Mouse (Mus musculus) kidney, adult 2 months (tissue): ENCODE results near the gene Rspo1.

Experiments
- CTCF ChIP-seq: fragments of 200-500 bp; conservative IDR thresholded peaks from 2 replicates; pipeline ENCODE4 v1.5.1; 2011; ENCODE audit warnings: low read depth, mild to moderate bottlenecking, control low read depth, low read length, moderate library complexity, mixed read lengths; ENCODE audit not compliant: insufficient read depth, insufficient read length
- POLR2A ChIP-seq: fragments of 200-500 bp; IDR thresholded peaks from one replicate; pipeline ENCODE4 v1.6.1; 2011; ENCODE audit warnings: low read depth, low read length, control low read depth

DNA sequence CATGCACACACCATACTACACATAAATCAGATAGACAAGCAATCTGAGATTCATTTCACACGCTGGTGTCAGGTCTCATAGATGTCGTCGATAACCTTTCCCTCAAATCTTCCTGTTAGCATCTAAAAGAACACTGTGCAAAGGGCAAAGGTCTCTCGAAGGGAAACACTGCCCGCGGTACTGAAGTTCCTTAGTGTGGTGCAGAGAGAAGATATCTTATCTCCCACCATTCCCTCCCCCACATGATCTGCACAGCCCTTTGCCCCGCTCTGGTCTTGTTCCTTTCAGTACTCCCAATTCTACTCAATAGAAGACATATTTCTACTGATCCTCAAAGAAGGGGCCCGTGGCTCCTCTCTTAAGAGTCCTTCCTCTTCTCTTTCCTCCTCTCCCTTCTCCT is 16.7 kb downstream of the Rspo1 start:
- TF ChIP-seq POLR2A: no peak
- TF ChIP-seq CTCF: no peak
